Mouse (Mus musculus) CH12.LX (cell line): ENCODE data around the gene Atxn2l. TPM values are rescaled to one million over a fixed set of nuclear protein-coding genes. Genes with fewer than 3 reads are reported as not detected.
A peak's percentile ranks its signal among the peaks of the same experiment; 100 is the strongest.

Experiments
- DNase-seq: peaks from one replicate; pipeline ENCODE4 v3.0.0-alpha.2; 2013; ENCODE audit errors: extremely low read depth
- H3K27ac ChIP-seq: 2 replicates; pipeline ENCODE4 v1.5.1; 2012; ENCODE audit warnings: low read depth, mild to moderate bottlenecking, control low read depth, moderate library complexity; ENCODE audit not compliant: insufficient read depth
- H3K27me3 ChIP-seq: replicated peaks from 2 replicates; pipeline ENCODE3; 2012; ENCODE audit warnings: inconsistent platforms
- H3K36me3 ChIP-seq, 2 experiments: replicated peaks in 1 of 2; 2 replicates each; pipeline versions ENCODE3 to v1.6.1; 2012; ENCODE audit warnings: inconsistent platforms in 1 of 2, low read length in 1 of 2, mild to moderate bottlenecking in 1 of 2, mixed read lengths in 1 of 2, moderate library complexity in 1 of 2; ENCODE audit not compliant: control insufficient read depth in 1 of 2, insufficient read depth in 1 of 2
- H3K4me1 ChIP-seq, 2 experiments: 2 replicates each; pipeline ENCODE4 v1.6.1; 2012; ENCODE audit warnings: inconsistent platforms in 1 of 2, moderate library complexity in 1 of 2; ENCODE audit not compliant: insufficient read depth in 2 of 2, control insufficient read depth in 1 of 2
- H3K4me2 ChIP-seq: 2 replicates; pipeline ENCODE4 v1.6.1; 2012; ENCODE audit warnings: low read depth, mild to moderate bottlenecking, control low read depth; ENCODE audit not compliant: poor library complexity, insufficient read depth, severe bottlenecking
- H3K4me3 ChIP-seq, 3 experiments: fragments of 150-350 bp in 1 of 3; sonication (generic) in 1 of 3; replicated peaks in 1 of 3; 2 replicates each; pipeline versions ENCODE3 to v1.5.1; 2011 to 2012; ENCODE audit warnings: low read depth in 2 of 3, low read length in 2 of 3, mild to moderate bottlenecking in 2 of 3, moderate library complexity in 2 of 3, control low read depth in 1 of 3, improper control_type of control experiment in 1 of 3, inconsistent platforms in 1 of 3, mixed read lengths in 1 of 3; ENCODE audit not compliant: poor library complexity in 1 of 3
- H3K79me2 ChIP-seq: replicated peaks from 2 replicates; pipeline ENCODE4 v1.6.1; 2012; ENCODE audit warnings: mild to moderate bottlenecking, moderate library complexity; ENCODE audit not compliant: control insufficient read depth, poor library complexity, insufficient read depth, severe bottlenecking; ENCODE audit errors: extremely low read depth
- H3K9ac ChIP-seq: 2 replicates; pipeline ENCODE4 v1.6.1; 2012; ENCODE audit warnings: low read depth, mild to moderate bottlenecking, control low read depth, moderate library complexity; ENCODE audit not compliant: insufficient read depth
- H3K9me3 ChIP-seq: replicated peaks from 2 replicates; pipeline ENCODE3; 2012; ENCODE audit warnings: low read length, inconsistent platforms, mixed read lengths
- BHLHE40 ChIP-seq: IDR thresholded peaks from 2 replicates; pipeline ENCODE4 v1.6.1; 2011; ENCODE audit warnings: mild to moderate bottlenecking, low read depth, low read length, improper control_type of control experiment
- CHD1 ChIP-seq: IDR thresholded peaks from 2 replicates; pipeline ENCODE4 v1.6.1; 2012; ENCODE audit warnings: low read depth, low read length, improper control_type of control experiment, inconsistent platforms
- CHD2 ChIP-seq: IDR thresholded peaks from 2 replicates; pipeline ENCODE4 v1.6.1; 2011; ENCODE audit warnings: low read length, improper control_type of control experiment
- CTCF ChIP-seq, 2 experiments: IDR thresholded peaks in 1 of 2; conservative IDR thresholded peaks in 1 of 2; 2 replicates each; pipeline ENCODE4 v1.5.1; 2011 to 2012; ENCODE audit warnings: low read depth in 2 of 2, low read length in 2 of 2, improper control_type of control experiment in 1 of 2, inconsistent platforms in 1 of 2, mild to moderate bottlenecking in 1 of 2, moderate library complexity in 1 of 2
- E2F4 ChIP-seq: IDR thresholded peaks from 2 replicates; pipeline ENCODE4 v1.6.1; 2011; ENCODE audit warnings: low read depth, low read length, improper control_type of control experiment; ENCODE audit not compliant: insufficient replicate concordance
- ELF1 ChIP-seq: IDR thresholded peaks from 2 replicates; pipeline ENCODE4 v1.6.1; 2014; ENCODE audit warnings: low read depth, mild to moderate bottlenecking, inconsistent platforms, low read length, improper control_type of control experiment
- EP300 ChIP-seq: IDR thresholded peaks from 2 replicates; pipeline ENCODE4 v1.6.1; 2011; ENCODE audit warnings: low read length, improper control_type of control experiment
- ETS1 ChIP-seq: conservative IDR thresholded peaks from 2 replicates; pipeline ENCODE4 v1.6.1; 2012; ENCODE audit warnings: low read depth, mild to moderate bottlenecking, inconsistent platforms, low read length, improper control_type of control experiment, moderate library complexity
- GABPA ChIP-seq: IDR thresholded peaks from 2 replicates; pipeline ENCODE4 v1.6.1; 2012; ENCODE audit warnings: low read depth, low read length, improper control_type of control experiment, inconsistent platforms; ENCODE audit not compliant: insufficient replicate concordance
- HCFC1 ChIP-seq: IDR thresholded peaks from 2 replicates; pipeline ENCODE4 v1.6.1; 2012; ENCODE audit warnings: low read depth, mild to moderate bottlenecking, inconsistent platforms, low read length, improper control_type of control experiment
- IRF4 ChIP-seq: IDR thresholded peaks from 2 replicates; pipeline ENCODE4 v1.6.1; 2014; ENCODE audit warnings: low read depth, mild to moderate bottlenecking, inconsistent platforms, low read length, improper control_type of control experiment
- JUND ChIP-seq: conservative IDR thresholded peaks from 2 replicates; pipeline ENCODE4 v1.6.1; 2011; ENCODE audit warnings: low read depth, low read length, improper control_type of control experiment
- KAT2A ChIP-seq: IDR thresholded peaks from 2 replicates; pipeline ENCODE4 v1.6.1; 2012; ENCODE audit warnings: low read length, improper control_type of control experiment, inconsistent platforms; ENCODE audit not compliant: insufficient replicate concordance
- MAZ ChIP-seq: IDR thresholded peaks from 2 replicates; pipeline ENCODE4 v1.6.1; 2012; ENCODE audit warnings: low read depth, mild to moderate bottlenecking, inconsistent platforms, low read length, improper control_type of control experiment, moderate library complexity
- MEF2A ChIP-seq: IDR thresholded peaks from 2 replicates; pipeline ENCODE4 v1.6.1; 2014; ENCODE audit warnings: low read depth, mild to moderate bottlenecking, inconsistent platforms, low read length, improper control_type of control experiment, borderline replicate concordance
- MXI1 ChIP-seq: IDR thresholded peaks from 2 replicates; pipeline ENCODE4 v1.6.1; 2011; ENCODE audit warnings: mild to moderate bottlenecking, low read depth, low read length, improper control_type of control experiment
- MYC ChIP-seq: IDR thresholded peaks from 2 replicates; pipeline ENCODE4 v1.6.1; 2011; ENCODE audit warnings: low read depth, mild to moderate bottlenecking, improper control_type of control experiment, low read length
- NRF1 ChIP-seq: IDR thresholded peaks from 2 replicates; pipeline ENCODE4 v1.6.1; 2014; ENCODE audit warnings: low read depth, mild to moderate bottlenecking, inconsistent platforms, low read length, improper control_type of control experiment, moderate library complexity
- PAX5 ChIP-seq: IDR thresholded peaks from 2 replicates; pipeline ENCODE4 v1.6.1; 2012; ENCODE audit warnings: low read length, inconsistent platforms, mixed read lengths
- POLR2A ChIP-seq: IDR thresholded peaks from 2 replicates; pipeline ENCODE4 v1.6.1; 2011; ENCODE audit warnings: low read depth, mild to moderate bottlenecking, improper control_type of control experiment, low read length
- POLR2AphosphoS2 ChIP-seq: IDR thresholded peaks from 2 replicates; pipeline ENCODE4 v1.6.1; 2011; ENCODE audit warnings: low read depth, low read length, improper control_type of control experiment
- RAD21 ChIP-seq: IDR thresholded peaks from 2 replicates; pipeline ENCODE4 v1.6.1; 2011; ENCODE audit warnings: low read depth, mild to moderate bottlenecking, low read length, improper control_type of control experiment, moderate library complexity
- RCOR1 ChIP-seq: conservative IDR thresholded peaks from 2 replicates; pipeline ENCODE4 v1.6.1; 2012; ENCODE audit warnings: low read depth, mild to moderate bottlenecking, inconsistent platforms, low read length, improper control_type of control experiment
- SIN3A ChIP-seq: IDR thresholded peaks from 2 replicates; pipeline ENCODE4 v1.6.1; 2012; ENCODE audit warnings: low read length, improper control_type of control experiment, inconsistent platforms
- SMC3 ChIP-seq: IDR thresholded peaks from 2 replicates; pipeline ENCODE4 v1.6.1; 2011; ENCODE audit warnings: low read depth, low read length, improper control_type of control experiment
- TCF12 ChIP-seq: IDR thresholded peaks from 2 replicates; pipeline ENCODE4 v1.6.1; 2014; ENCODE audit warnings: low read depth, mild to moderate bottlenecking, inconsistent platforms, low read length, improper control_type of control experiment
- UBTF ChIP-seq: IDR thresholded peaks from 2 replicates; pipeline ENCODE4 v1.6.1; 2012; ENCODE audit warnings: low read depth, mild to moderate bottlenecking, inconsistent platforms, low read length, improper control_type of control experiment, moderate library complexity
- USF2 ChIP-seq: conservative IDR thresholded peaks from 2 replicates; pipeline ENCODE4 v1.6.1; 2011; ENCODE audit warnings: low read depth, low read length, improper control_type of control experiment
- ZC3H11A ChIP-seq: IDR thresholded peaks from 2 replicates; pipeline ENCODE4 v1.6.1; 2012; ENCODE audit warnings: low read depth, mild to moderate bottlenecking, inconsistent platforms, low read length, improper control_type of control experiment
- ZMIZ1 ChIP-seq: IDR thresholded peaks from 2 replicates; pipeline ENCODE4 v1.6.1; 2012; ENCODE audit warnings: low read depth, mild to moderate bottlenecking, inconsistent platforms, low read length, improper control_type of control experiment
- ZNF384 ChIP-seq: IDR thresholded peaks from 2 replicates; pipeline ENCODE4 v1.6.1; 2012; ENCODE audit warnings: low read depth, low read length, improper control_type of control experiment, inconsistent platforms
- dilution Hi-C: fragments of 300-500 bp; cut with MboI; formaldehyde crosslinking; loops from 2 replicates; pipeline ENCODE4 v1.14.3; 2020; ENCODE audit warnings: low sequenced_read_pairs; ENCODE audit not compliant: extremely low pct_unique_long_range_greater_than_20kb, extremely low pct_ligation_motif_present
- in situ Hi-C: fragments of 300-500 bp; cut with MboI; formaldehyde crosslinking; loops from 3 replicates; pipeline ENCODE4 v1.14.3; 2019; ENCODE audit warnings: low sequenced_read_pairs, low pct_ligation_motif_present, low pct_unique_long_range_greater_than_20kb, mixed read lengths
- polyA plus RNA-seq: library from polyadenylated mRNA; unstranded; fragments of >175 nt; gene quantifications from 2 replicates; pipeline ENCODE4 v1.2.1, GENCODE M21; 2012; ENCODE audit warnings: low read depth; ENCODE audit not compliant: insufficient read length
- total RNA-seq, 2 experiments: library from RNA; depleted of rRNA; stranded (reverse); fragments of 300-350 nt in 1 of 2; fragments of >200 nt in 1 of 2; gene quantifications; 2 replicates each; pipeline ENCODE4 v1.2.3; 2012 to 2014

Gene Atxn2l
- total and polyA plus RNA-seq, 3 experiments: 16.5 to 122 (median 64.2) TPM

DNA sequence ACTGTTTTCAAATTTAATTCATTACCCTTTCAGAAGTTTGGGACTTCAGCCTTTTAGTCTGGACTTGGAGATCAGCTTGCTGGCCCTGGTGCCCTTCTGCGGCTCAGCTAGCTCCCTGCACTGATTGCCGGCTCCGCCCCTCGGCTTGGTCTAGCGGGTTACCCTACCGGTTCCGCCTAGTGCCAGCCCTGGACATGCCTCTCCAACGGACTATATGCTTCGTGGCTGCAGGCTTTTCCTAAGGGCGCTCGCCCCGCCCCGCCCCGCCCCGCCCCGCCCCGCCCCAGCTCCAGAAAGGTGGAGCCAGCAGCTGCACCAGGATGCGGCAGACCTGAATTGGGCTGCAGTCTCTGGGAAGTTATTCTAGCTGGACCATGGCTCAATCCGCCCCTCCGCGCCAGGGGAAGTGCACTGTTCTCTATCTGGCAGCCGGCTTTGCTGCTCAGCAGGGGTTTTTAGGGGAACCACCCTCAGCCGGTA, 20.8 kb downstream of the Atxn2l start:
- peak overlapping the region in 2 of 3 experiments; percentile 25 to 32 for H3K4me3 ChIP-seq
- H3K9me3 ChIP-seq: peaks cover 3% of the 10 kb centered on the region
- H3K9ac ChIP-seq: peak overlapping the region; percentile 42; the same call in 1 of the 2 replicates
- dilution Hi-C loops (no loop called here), in situ Hi-C loops (no loop called here)
- H3K4me1 ChIP-seq: peaks cover 0 to 10% of the 10 kb centered on the region in 2 experiments; a peak in 3 of 4 replicates
- peaks cover under 1% of the 10 kb centered on the region; the same call in 1 of the 2 replicates for H3K79me2 ChIP-seq
- H3K36me3 ChIP-seq: peaks cover 0 to 2% of the 10 kb centered on the region in 2 experiments
- no peaks in the 10 kb centered on the region for H3K27me3 ChIP-seq
- peak overlapping the region; percentile 72 for H3K4me2 ChIP-seq
- TF ChIP-seq IRF4 (peak; percentile 19; the same call in 1 of the 2 replicates), POLR2A (peak; percentile 85), ZMIZ1 (peak; percentile 23; the same call in 1 of the 2 replicates), HCFC1 (peak; percentile 18; the same call in 1 of the 2 replicates), ZC3H11A (no peak), GABPA (no peak), UBTF (peak; percentile 38; the same call in 1 of the 2 replicates), SIN3A (0 out of 2 replicates have a peak, but pooled peaks have one; percentile 62)
- H3K27ac ChIP-seq: no peak overlapping the region
- DNase-seq: peak; percentile 89

DNA sequence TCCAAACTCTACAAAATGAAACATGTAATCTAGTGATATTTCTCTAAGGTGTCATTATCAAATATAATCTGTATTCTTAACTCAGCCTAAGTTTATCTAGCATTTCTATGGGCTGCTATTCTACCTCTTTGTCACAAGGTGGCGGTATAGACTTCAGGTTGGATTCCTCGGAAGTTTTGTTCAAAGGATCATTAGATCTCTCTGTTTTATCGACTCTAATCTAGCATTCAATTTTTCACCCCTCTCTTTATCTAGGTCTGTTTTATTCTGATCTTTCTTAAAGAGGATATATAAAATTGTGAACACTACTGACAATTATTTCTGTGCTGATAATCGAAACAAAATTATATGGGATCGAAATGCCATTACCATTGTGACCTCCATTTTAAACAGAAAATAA, 21.5 kb downstream of the Atxn2l start:
- Histone ChIP-seq H3K27me3 (no peaks in the 10 kb centered on the region), H3K36me3 (peaks cover 0 to 2% of the 10 kb centered on the region in 2 experiments), H3K79me2 (no peaks in the 10 kb centered on the region; the same call in 1 of the 2 replicates), H3K9ac (peak overlapping the region; percentile 42; the same call in 1 of the 2 replicates), H3K4me1 (peaks cover 0 to 13% of the 10 kb centered on the region in 2 experiments; a peak in 3 of 4 replicates), H3K4me2 (no peak overlapping the region), H3K9me3 (peaks cover 3% of the 10 kb centered on the region), H3K27ac (no peak overlapping the region), H3K4me3 (peak overlapping the region in 2 of 3 experiments; percentile 25 to 32)
- DNase-seq: peak; percentile 38
- dilution Hi-C loops: no loop called here
- in situ Hi-C loops: no loop called here
- TF ChIP-seq E2F4: 0 out of 2 replicates have a peak, but pooled peaks have one; percentile 51
- TF ChIP-seq CHD1: no peak
- no peak for TF ChIP-seq MXI1
- TF ChIP-seq ZNF384: no peak
- no peak; the same call in 1 of the 2 replicates for TF ChIP-seq HCFC1
- no peak for TF ChIP-seq EP300
- TF ChIP-seq BHLHE40: no peak
- no peak for TF ChIP-seq GABPA
- TF ChIP-seq MEF2A: no peak
- TF ChIP-seq USF2: no peak
- peak; percentile 57; the same call in 1 of the 2 replicates for TF ChIP-seq ZC3H11A
- no peak for TF ChIP-seq MYC
- peak; percentile 90 for TF ChIP-seq RAD21
- no peak for TF ChIP-seq ELF1
- TF ChIP-seq POLR2AphosphoS2: no peak
- TF ChIP-seq TCF12: no peak
- no peak for TF ChIP-seq CHD2
- TF ChIP-seq JUND: peak; percentile 40; the same call in 1 of the 2 replicates
- TF ChIP-seq IRF4: peak; percentile 38; the same call in 1 of the 2 replicates
- TF ChIP-seq MAZ: no peak
- no peak for TF ChIP-seq KAT2A
- TF ChIP-seq ETS1: no peak
- no peak for TF ChIP-seq NRF1
- no peak for TF ChIP-seq PAX5
- peak; percentile 77 to 90 for TF ChIP-seq CTCF (conservative IDR thresholded peaks at IDR 0.05 in 1 of 2, IDR thresholded peaks at IDR 0.05 in 1 of 2; ENCODE audit: low read depth in 2 of 2, low read length in 2 of 2)
- no peak for TF ChIP-seq ZMIZ1
- TF ChIP-seq SMC3: peak; percentile 81
- TF ChIP-seq RCOR1: no peak
- no peak for TF ChIP-seq SIN3A
